Mouse (Mus musculus) layer of hippocampus, postnatal 10 days (tissue): Measurements from ENCODE around the gene Dpm2. TPM values are rescaled to one million over a fixed set of nuclear protein-coding genes. Genes with fewer than 3 reads are reported as not detected.
A peak's percentile ranks its signal among the peaks of the same experiment; 100 is the strongest.

ENCODE experiments used
- DNase-seq, 2 experiments: peaks; one replicate each; pipeline ENCODE4 v3.0.0; 2021; ENCODE audit warnings: low spot score in 2 of 2
- long read RNA-seq: library from polyadenylated mRNA; stranded (forward); transcript quantifications from one replicate; pipeline ENCODE4 v2.0.0, GENCODE M21; 2023
- total RNA-seq, 2 experiments: library from RNA; stranded (reverse); gene quantifications; 2 replicates each; pipeline ENCODE4 v1.2.3; 2021

Gene Dpm2
- 10 to 100 TPM; 69.6 to 88.4 TPM for total RNA-seq
- long read RNA-seq, transcript Dpm2-201 (4 exons, 869 nt): major isoform, 66 of 120 reads
- long read RNA-seq, transcript Dpm2-202 (3 exons, 655 nt): minor isoform, 16 of 120 reads
- long read RNA-seq, partial matches to known transcripts: 1 of 120 reads
- long read RNA-seq, other reads (novel, unspliced or antisense): 35 of 120 reads

- peak; percentile 84 to 88 for DNase-seq
Measured at GRCm38 (mm10) chr2:32570698-32571494, at the start of gene Dpm2. Gene Dpm2, plus strand, starts transcription at chr2:32570858.

- DNase-seq: no peak
Measured at GRCm38 (mm10) chr2:32524536-32525031, 46.1 kb upstream of the Dpm2 start.

- no peak for DNase-seq
Measured at GRCm38 (mm10) chr2:32525816-32526215, 44.8 kb upstream of the Dpm2 start.

- no peak for DNase-seq
Measured at GRCm38 (mm10) chr2:32527468-32527966, 43.1 kb upstream of the Dpm2 start.

- DNase-seq: no peak
Measured at GRCm38 (mm10) chr2:32528326-32528725, 42.3 kb upstream of the Dpm2 start.

GRCm38 (mm10) chr2:32530479-32530878 lies 40.2 kb upstream of the Dpm2 start:
- DNase-seq: no peak

- no peak for DNase-seq
Measured at GRCm38 (mm10) chr2:32533163-32533562, 37.5 kb upstream of the Dpm2 start.

- DNase-seq: peak in 1 of 2 experiments; percentile 38
Measured at GRCm38 (mm10) chr2:32534061-32534732, 36.5 kb upstream of the Dpm2 start.

- DNase-seq: peak; percentile 99 to 100
Measured at GRCm38 (mm10) chr2:32534733-32535471, 35.8 kb upstream of the Dpm2 start, which contains the start of gene Fam102a. Gene Fam102a, plus strand, starts transcription at chr2:32535332.

GRCm38 (mm10) chr2:32535501-32535991 lies 35.1 kb upstream of the Dpm2 start:
- peak; percentile 62 to 74 for DNase-seq

- DNase-seq: peak; percentile 43 to 57
Measured at GRCm38 (mm10) chr2:32536086-32536633, 34.5 kb upstream of the Dpm2 start.

- peak; percentile 52 to 66 for DNase-seq
Measured at GRCm38 (mm10) chr2:32536634-32537359, 33.9 kb upstream of the Dpm2 start.

- DNase-seq: no peak
Measured at GRCm38 (mm10) chr2:32537360-32537905, 33.2 kb upstream of the Dpm2 start.

GRCm38 (mm10) chr2:32537941-32538340 lies 32.7 kb upstream of the Dpm2 start:
- DNase-seq: no peak

GRCm38 (mm10) chr2:32538461-32538860 lies 32.2 kb upstream of the Dpm2 start:
- DNase-seq: no peak

- DNase-seq: no peak
Measured at GRCm38 (mm10) chr2:32539452-32539981, 31.1 kb upstream of the Dpm2 start.

- no peak for DNase-seq
Measured at GRCm38 (mm10) chr2:32541333-32541908, 29.2 kb upstream of the Dpm2 start.

GRCm38 (mm10) chr2:32541986-32542573 lies 28.6 kb upstream of the Dpm2 start:
- DNase-seq: no peak
